Mouse (Mus musculus) cerebellum, adult 18-20 months (tissue): Measurements from ENCODE around the gene 4921539E11Rik.

Source experiments
- DNase-seq, 2 experiments: peaks; one replicate each; pipeline ENCODE4 v3.0.0; 2021

Gene 4921539E11Rik

DNA sequence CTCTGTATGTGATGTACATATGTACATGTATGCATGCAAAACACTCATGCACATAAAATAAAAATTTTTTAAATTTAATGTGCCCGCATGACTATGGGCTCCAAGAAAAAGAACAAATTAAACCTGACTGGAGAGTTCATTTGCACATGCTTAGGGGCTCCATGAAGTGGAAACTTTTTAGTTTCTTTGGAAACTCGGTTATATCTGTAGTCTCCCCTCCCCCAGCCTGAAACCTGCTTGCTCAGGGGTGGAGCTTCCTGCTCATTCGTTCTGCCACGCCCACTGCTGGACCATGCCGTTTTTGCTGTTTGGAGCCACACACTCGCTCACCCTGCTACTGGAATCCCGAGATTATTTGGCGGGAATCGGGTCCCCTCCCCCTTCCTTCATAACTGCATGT, 67.8 kb downstream of the 4921539E11Rik start:
- no peak for DNase-seq

DNA sequence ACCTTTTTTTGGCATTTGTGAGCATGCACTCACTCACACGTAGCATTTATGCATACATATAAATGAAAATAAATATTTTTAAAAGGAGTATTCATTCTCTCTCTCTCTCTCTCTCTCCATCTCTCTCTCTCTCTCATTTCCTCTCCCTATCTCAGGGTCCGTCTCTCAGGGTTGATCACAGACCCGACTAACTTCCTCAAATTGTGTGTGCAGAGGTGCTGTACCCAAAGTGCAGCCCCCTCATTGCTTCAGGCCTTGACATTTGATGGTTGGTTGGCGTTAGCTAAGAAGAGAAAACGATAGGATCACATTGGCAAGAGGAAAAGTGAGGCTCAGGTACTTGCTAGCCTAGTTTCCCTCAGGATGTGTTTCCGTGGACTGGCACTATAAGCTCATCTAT, 68.9 kb downstream of the 4921539E11Rik start:
- DNase-seq: no peak

DNA sequence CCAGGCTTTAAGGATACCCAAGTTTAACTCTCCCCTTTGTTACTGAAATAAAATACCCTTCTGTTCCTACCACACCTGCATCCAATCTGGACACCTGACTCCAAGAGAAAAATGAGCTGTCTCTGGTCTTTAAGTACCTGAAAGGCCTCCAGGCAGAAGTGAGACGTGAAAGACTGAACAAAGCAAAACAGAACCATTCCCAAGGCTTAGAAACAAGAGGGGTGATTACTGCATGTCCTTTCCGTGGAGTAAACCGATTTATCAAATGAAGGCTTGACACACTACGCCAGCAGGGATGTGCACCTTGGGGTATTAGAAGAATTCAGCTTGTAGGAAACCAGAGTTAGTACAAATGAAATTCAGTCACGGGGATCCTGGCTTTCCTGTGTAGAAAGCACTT, 71.7 kb downstream of the 4921539E11Rik start:
- DNase-seq: no peak

- no peak for DNase-seq
Measured at GRCm38 (mm10) chr4:103216046-103216445, 74.6 kb downstream of the 4921539E11Rik start.

DNA sequence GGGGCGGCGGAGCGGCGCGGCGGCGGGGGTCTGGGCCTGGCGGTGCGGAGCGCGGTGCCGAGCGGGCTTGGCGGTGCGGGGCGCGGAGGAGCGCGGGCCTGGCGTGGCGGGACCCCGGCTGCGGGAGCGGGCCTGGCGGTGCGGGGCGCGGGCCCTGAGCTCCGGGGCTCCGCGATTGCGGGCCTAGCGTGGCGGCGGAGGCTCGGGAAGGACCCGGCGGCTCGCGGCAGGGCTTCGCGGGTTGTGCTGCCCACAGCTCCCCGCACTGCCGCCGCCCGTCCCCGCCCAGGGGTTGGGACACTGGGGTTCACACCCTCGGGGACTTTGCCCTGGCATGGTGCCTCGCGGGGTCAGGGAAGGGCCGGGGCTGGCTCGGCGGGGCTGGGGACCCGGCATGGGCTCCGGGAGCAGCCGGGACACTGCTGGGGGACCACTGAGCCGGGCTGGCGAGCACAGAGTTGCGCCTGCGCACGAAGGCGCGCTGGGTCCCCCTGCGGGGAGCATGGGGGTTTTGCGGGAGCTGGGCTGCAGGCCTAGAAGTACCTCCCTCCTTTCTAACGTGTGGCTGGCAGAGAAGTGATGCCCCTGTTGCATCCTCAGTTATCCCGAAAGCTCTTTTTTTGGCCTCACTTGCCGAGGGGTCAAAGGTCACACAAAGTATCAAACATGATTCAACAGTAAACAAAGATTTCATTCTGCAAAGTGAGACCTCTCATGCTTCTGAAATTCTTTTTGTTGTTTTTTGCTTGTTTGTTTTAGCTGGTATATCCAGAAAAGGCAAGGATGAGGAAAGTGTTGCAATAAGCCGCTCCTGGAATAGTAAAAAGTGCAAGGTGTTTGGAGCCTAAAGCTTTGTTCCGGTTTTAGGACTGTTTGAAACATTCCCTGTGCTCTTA, 75.5 kb downstream of the 4921539E11Rik start, which contains the start of gene Slc35d1:
TSS of gene Slc35d1 (minus strand) at position 240 of the 896 bp plus-strand sequence.
- DNase-seq: peak; percentile 70 to 81

DNA sequence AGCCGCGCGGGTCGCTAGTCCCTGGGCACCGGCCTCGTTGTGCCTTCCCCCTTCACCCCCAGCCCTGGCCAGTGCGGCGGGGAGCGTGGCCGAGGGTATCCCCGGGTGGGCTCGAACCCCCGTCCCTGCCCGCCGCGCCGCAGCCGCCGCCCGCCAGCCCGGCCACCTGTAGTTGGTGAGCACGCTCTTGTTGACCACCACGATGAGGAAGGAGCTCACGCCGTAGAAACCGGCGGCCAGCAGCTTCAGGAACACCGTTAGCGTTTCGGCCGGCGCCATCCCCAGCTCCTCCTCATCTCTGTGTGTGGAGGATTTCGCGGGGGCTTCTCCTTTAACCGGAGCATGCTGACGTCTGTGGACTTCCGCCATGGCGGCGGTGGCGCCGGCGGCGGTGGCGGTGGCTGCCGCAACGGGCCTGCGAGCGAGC, 76.2 kb downstream of the 4921539E11Rik start:
- DNase-seq: peak in 1 of 2 experiments; percentile 72

- DNase-seq: peak in 1 of 2 experiments; percentile 37
Measured at GRCm38 (mm10) chr4:103213859-103214497, 76.7 kb downstream of the 4921539E11Rik start.

GRCm38 (mm10) chr4:103208553-103208952, 82.1 kb downstream of the 4921539E11Rik start:
- no peak for DNase-seq

- DNase-seq: no peak
Measured at GRCm38 (mm10) chr4:103203646-103204045, 87.0 kb downstream of the 4921539E11Rik start.

DNA sequence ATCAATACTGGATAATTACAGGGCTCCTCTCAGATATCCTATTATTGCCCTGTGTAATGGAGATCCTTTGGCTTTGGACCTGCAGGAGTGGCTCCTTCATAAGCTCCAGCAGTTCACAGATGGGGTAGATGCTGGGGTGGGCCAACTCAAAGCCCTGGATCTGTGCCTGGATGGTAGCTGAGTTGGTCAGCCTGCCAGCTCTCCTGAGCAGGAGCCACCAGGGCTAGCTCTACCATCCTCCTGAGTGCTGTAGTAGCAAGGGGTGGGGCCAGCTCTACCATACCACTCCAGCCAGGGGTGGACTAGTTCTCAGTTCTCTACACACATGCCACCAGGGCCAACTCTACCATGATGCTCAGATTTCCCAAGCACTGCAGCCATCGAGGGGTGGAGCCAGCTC, 90.6 kb downstream of the 4921539E11Rik start:
- no peak for DNase-seq

DNA sequence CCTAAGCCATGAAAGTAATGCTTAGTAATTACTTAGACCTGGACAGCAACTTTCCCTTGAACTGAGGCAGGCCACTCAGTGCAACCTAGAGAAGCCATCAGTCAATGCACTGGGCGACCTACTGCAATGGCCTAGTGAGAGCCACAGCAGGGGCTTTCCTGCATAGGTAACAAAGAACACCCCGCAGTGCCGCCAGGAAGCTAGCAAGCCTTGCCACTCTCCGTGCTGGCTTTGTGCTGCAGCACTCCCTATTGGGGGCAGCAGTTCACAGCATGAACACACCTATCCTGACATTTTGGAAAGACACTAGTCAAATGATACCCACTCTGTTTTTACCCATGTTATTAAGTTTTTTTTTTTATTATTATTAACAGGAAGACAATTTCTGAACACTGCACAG, 91.6 kb downstream of the 4921539E11Rik start:
- DNase-seq: no peak

GRCm38 (mm10) chr4:103197401-103197800, 93.3 kb downstream of the 4921539E11Rik start:
- DNase-seq: no peak

GRCm38 (mm10) chr4:103192421-103192820, 98.2 kb downstream of the 4921539E11Rik start:
- no peak for DNase-seq

DNA sequence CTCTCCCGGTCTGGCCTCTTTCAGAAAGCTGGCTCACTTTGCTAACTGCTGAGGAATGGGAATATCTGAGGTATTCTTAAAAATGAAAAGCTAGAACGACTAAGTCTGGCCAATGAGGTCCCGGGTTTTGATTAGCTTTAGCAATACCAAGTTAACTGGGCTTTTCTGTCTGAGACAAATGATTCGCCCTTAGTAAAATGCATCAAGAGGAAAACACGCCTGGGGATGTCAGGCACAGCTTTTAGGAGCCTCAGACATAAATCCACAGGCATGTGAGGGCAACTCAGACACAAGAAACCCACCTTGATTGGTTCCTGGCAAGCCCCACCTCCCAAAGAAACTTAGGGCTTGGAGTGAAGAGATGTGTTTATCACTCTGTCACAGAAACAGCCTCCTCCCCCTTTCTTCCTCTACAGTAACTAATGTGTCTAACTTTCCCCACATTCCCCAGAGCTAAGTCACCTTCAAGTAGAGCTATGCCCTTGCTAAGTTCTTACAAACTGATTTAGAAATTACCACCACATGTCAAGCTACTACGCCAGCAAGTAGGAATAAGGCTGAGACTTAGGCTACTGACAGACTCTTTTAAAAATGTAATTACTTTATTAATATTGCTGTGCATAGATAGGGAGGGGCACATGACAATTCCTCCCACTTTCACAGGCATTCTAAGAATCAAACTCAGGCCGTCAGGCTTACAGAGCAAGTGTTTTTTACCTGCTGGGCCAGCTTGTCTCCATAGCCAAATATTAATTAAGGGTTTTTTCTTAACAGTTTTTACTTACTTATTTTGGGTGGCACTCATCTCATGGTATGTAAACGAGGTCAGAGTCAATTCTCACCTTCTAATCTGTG, 101.7 kb downstream of the 4921539E11Rik start:
- no peak for DNase-seq
